ENCODE assay signal across 8 mouse cellular contexts in genomic region chr5:75149880-75150279, GRCm38 (mm10). TPM values are rescaled to one million over a fixed set of nuclear protein-coding genes. Genes with fewer than 3 reads are reported as not detected.
DNase-seq lines count a peak whose midpoint lies in the region; ATAC-seq and TF ChIP-seq lines count a peak whose summit lies in the region.

No protein-coding gene starts in this region.

- peaks cover 14 to 17% of the 10 kb centered on the region in 2 experiments for H3K4me1 ChIP-seq in heart, embryonic 14.5 days (ENCODE audit: control insufficient read depth in 2 of 2, insufficient read depth in 2 of 2, low read length in 2 of 2)
- no peaks in the 10 kb centered on the region; the same call in 1 of the 2 replicates for H3K4me1 ChIP-seq in stomach, postnatal 0 days (replicated peaks; ENCODE audit: control insufficient read depth, insufficient read depth)

- WGBS in heart, embryonic 14.5 days = under 1% methylated on average over 11 of the region's 11 CpGs
- WGBS in stomach, postnatal 0 days = 15% methylated on average over 10 of the region's 11 CpGs

- peak; percentile 22; the same call in 1 of the 2 replicates for TF ChIP-seq CTCF in stomach, postnatal 0 days (IDR thresholded peaks at IDR 0.05; ENCODE audit: low read depth)

- no peak for TF ChIP-seq EP300 in stomach, postnatal 0 days (optimal IDR thresholded peaks at IDR 0.05)

- H3K4me2 ChIP-seq in heart, embryonic 14.5 days (ENCODE audit: low read length) = peak overlapping the region; percentile 61
- H3K4me2 ChIP-seq in stomach, postnatal 0 days (replicated peaks; ENCODE audit: low read depth) = peak overlapping the region; percentile 2

- H3K4me3 ChIP-seq in heart, embryonic 14.5 days (ENCODE audit: control insufficient read depth in 1 of 2, insufficient read depth in 1 of 2, low read depth in 1 of 2, low read length in 2 of 2) = peak overlapping the region; percentile 4 to 27; a peak in 3 of 4 replicates
- H3K4me3 ChIP-seq in stomach, postnatal 0 days (ENCODE audit: low read depth, low read length) = peak overlapping the region; percentile 6

- no peak; the same call in 1 of the 2 replicates for ATAC-seq in heart, embryonic 14.5 days (ENCODE audit: insufficient number of reproducible peaks, insufficient read depth, low FRiP score, low read depth)
- ATAC-seq in stomach, postnatal 0 days (ENCODE audit: low FRiP score, low TSS enrichment) = no peak
- ATAC-seq in megakaryocyte, adult 5-6 weeks (ENCODE audit: poor library complexity, severe bottlenecking) = no peak
- no peak for ATAC-seq in granulocyte monocyte progenitor cell, adult 5-6 weeks (replicated peaks; ENCODE audit: poor library complexity, severe bottlenecking)

- peak overlapping the region in 1 of 2 experiments; percentile 35; a peak in 2 of 4 replicates for H3K27ac ChIP-seq in heart, embryonic 14.5 days (replicated peaks in 1 of 2; ENCODE audit: control insufficient read depth in 1 of 2, insufficient read depth in 1 of 2, low read depth in 2 of 2, low read length in 2 of 2)
- H3K27ac ChIP-seq in stomach, postnatal 0 days (replicated peaks) = no peak overlapping the region

- no peaks in the 10 kb centered on the region for H3K9me3 ChIP-seq in heart, embryonic 14.5 days (ENCODE audit: control insufficient read depth, low read length)
- H3K9me3 ChIP-seq in stomach, postnatal 0 days (ENCODE audit: control insufficient read depth, low read length) = no peaks in the 10 kb centered on the region

- H3K36me3 ChIP-seq in heart, embryonic 14.5 days (ENCODE audit: control insufficient read depth, insufficient read depth, low read length) = no peaks in the 10 kb centered on the region
- no peaks in the 10 kb centered on the region for H3K36me3 ChIP-seq in stomach, postnatal 0 days (ENCODE audit: control insufficient read depth, insufficient read depth, low read length)

- peak overlapping the region; percentile 32; the same call in 1 of the 2 replicates for H3K9ac ChIP-seq in heart, embryonic 14.5 days (ENCODE audit: low read length)
- H3K9ac ChIP-seq in stomach, postnatal 0 days (ENCODE audit: low read length) = 0 out of 2 replicates have a peak overlapping the region, but pooled peaks have one; percentile 27

- DNase-seq in cerebellum, adult 8-10 months = peak; percentile 2
- no peak for DNase-seq in cerebellum, postnatal 25 days
- DNase-seq in embryo, embryonic 11.5 days (ENCODE audit: low read depth, low spot score) = peak; percentile 30
- peak; percentile 60 to 74 for DNase-seq in kidney, postnatal 4 days
- DNase-seq in stomach, postnatal 0 days (ENCODE audit: low spot score) = peak; percentile 20

- H3K27me3 ChIP-seq in heart, embryonic 14.5 days (ENCODE audit: control insufficient read depth, insufficient read depth, low read length) = peaks cover 70% of the 10 kb centered on the region
- peaks cover 11% of the 10 kb centered on the region for H3K27me3 ChIP-seq in stomach, postnatal 0 days (ENCODE audit: control insufficient read depth, insufficient read depth, low read length)

RNA-seq across cellular contexts. Expression of gene Pdgfra, which starts 2.2 kb away (rescaled TPM):
- polyA plus RNA-seq in heart, embryonic 14.5 days (2014; fragmentation: Nextera tagmentation; extraction: Ambion mirVana) = 19.6 and 24.5 TPM in 2 replicates
- 7.9 and 8.5 TPM in 2 replicates for polyA plus RNA-seq in stomach, postnatal 0 days (2015; fragmentation: Nextera tagmentation; extraction: Ambion mirVana)
- 0.04 TPM in 1 of 2 replicates, not detected in the other for total RNA-seq in megakaryocyte, adult 5-6 weeks (2015)
- 0.12 and 0.29 TPM in 2 replicates for total RNA-seq in megakaryocyte, adult 5-6 weeks (2017)
- total RNA-seq in granulocyte monocyte progenitor cell, adult 5-6 weeks (2014; fragmentation: Nextera tagmentation) = not detected in 2 replicates
- total RNA-seq in granulocyte monocyte progenitor cell, adult 5-6 weeks (2017) = not detected in 2 replicates

Comparison
In these comparisons a context has a peak if more than half of its experiments do, and no peak if none do; other contexts are left out.
1. DNase-seq: peak in cerebellum, adult 8-10 months (single experiment), embryo, embryonic 11.5 days (single experiment), kidney, postnatal 4 days (2 of 2) and stomach, postnatal 0 days (single experiment); none in cerebellum, postnatal 25 days (0 of 2).